Mouse (Mus musculus): ENCODE results near the gene Atp6v0b.

DNA sequence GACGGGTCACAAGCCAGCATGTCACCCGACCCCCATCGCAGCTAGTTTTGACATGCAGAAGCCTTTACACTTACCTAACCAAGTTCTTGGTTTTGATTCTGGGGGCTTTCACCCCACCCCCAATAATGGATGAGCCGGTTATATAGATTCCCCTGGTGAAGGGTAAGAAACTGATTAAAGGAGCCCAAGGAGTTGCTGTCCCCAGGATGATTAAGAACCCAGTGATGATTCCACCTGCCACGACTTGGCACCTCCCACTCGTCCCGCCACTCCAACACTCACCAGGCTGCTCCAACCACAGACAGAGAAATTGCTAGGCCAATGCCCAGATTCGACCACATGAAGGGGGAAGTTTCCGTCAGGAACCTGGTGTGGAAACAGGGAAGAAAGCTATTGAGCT, 1.1 kb downstream of the Atp6v0b start:
- TF ChIP-seq CTCF (IDR thresholded peaks at IDR 0.05; ENCODE audit: borderline replicate concordance, control insufficient read depth, extremely low read depth, insufficient read depth, low read length, poor library complexity) = no peak
- TF ChIP-seq POLR2A (IDR thresholded peaks at IDR 0.05; ENCODE audit: control insufficient read depth, extremely low read depth, insufficient read depth, low read length, poor library complexity) = no peak
